Mouse (Mus musculus) brown adipose tissue, adult 24 weeks (tissue): Measurements from ENCODE around the gene Gsg1. TPM values are rescaled to one million over a fixed set of nuclear protein-coding genes. Genes with fewer than 3 reads are reported as not detected.

Experiments
- H3K27ac ChIP-seq: fragments of 200-500 bp; replicated peaks from 2 replicates; pipeline ENCODE4 v1.5.1; 2012; ENCODE audit warnings: low read depth, mild to moderate bottlenecking, low read length
- H3K4me1 ChIP-seq: fragments of 200-500 bp; 2 replicates; pipeline ENCODE4 v1.6.1; 2012; ENCODE audit warnings: low read length, mixed read lengths; ENCODE audit not compliant: control insufficient read depth, insufficient read depth, insufficient read length
- H3K4me3 ChIP-seq: fragments of 200-500 bp; 2 replicates; pipeline ENCODE4 v1.5.1; 2012; ENCODE audit warnings: low read depth, mild to moderate bottlenecking, low read length, moderate library complexity; ENCODE audit not compliant: insufficient read depth
- polyA plus RNA-seq: library from polyadenylated mRNA; stranded (reverse); fragments of >200 nt; gene quantifications from 2 replicates; pipeline ENCODE4 v1.2.4, GENCODE M21; 2012; ENCODE audit not compliant: missing spikeins, insufficient read depth, insufficient read length

Gene Gsg1
- polyA plus RNA-seq, 1 experiment, result not detected

DNA sequence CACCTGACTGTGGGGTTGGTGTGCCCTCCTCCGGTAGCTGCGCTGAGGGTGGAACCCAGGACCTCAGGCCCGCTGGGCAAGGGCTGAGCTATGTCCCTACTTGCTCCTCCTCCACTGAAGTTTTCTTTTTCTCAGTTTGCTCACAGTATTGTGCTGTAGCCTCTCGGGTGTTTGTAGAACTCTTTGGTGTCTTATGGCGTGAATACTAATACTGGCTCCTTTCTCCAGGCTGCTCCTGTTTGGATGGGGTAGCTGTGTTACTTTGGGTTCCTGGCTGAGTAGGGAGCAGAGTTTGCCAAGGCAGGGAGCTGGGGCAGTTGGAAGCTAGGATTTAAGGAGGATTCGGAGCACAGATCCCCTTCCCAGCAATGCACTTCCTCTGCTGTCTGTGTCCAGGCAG lies 50.4 kb downstream of the Gsg1 start:
- Histone ChIP-seq H3K4me3 (no peak overlapping the region), H3K27ac (no peak overlapping the region), H3K4me1 (no peaks in the 10 kb centered on the region)

DNA sequence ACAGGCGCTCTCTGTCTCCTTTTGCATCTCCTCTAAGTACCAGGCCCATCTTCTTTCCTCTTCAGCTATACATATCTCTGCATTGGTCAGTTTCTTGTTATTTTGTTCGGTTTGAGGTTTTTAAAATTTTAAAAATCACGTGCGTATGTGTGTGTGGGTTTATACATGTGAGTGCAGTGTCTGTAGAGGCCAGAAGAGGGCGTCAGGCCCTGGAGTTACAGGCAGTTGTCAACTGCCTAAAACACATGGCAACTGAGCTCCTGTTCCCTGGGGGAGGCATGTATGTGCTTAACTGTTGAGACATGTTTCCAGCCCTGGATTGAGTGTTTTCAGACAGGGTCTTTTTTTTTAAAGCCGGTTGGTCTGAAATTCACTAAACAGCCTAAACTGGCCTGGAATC lies 51.5 kb downstream of the Gsg1 start:
- Histone ChIP-seq H3K4me1 (no peaks in the 10 kb centered on the region; the same call in 1 of the 2 replicates), H3K27ac (no peak overlapping the region), H3K4me3 (no peak overlapping the region)

DNA sequence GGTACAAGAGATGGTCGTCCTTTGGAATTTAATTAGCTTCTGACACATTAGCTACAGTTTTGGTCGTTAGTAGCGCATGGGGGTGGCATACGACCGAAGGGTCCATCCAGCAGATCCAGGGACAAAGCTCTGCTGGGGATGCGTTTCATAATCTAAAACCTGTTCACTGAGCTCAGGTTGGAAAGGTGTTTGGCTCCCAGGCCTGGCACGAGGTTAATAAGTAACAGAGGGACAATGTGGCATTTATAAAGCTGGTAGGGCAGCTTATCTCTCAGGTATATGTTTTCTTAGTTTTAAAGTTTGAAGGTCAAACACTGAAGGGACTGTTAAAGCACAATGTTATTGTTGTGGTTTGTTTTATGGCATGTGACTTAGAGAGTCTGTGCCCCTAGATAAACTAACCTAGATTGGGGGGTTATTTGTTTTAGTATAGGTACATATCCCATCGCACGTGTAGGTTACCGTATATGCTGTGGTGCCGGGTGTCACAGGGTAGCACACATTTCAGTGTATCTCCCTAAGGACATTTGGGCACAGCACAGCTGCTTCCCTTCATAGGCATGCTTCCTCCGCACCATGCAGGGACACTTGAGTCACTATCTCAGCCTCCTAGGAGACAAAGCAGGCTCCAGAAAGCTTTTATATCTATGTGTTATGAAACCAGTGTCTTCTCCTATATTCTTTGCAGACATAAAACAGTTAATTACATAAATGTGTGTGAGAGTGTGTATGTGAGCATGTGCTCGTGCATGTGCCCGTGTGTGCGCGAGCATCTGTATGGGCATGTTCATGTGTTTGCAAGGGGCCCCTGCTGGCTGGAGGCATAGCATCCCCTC lies 53.8 kb downstream of the Gsg1 start:
- no peak overlapping the region for H3K4me3 ChIP-seq
- no peak overlapping the region for H3K27ac ChIP-seq
- H3K4me1 ChIP-seq, result no peaks in the 10 kb centered on the region; the same call in 1 of the 2 replicates

DNA sequence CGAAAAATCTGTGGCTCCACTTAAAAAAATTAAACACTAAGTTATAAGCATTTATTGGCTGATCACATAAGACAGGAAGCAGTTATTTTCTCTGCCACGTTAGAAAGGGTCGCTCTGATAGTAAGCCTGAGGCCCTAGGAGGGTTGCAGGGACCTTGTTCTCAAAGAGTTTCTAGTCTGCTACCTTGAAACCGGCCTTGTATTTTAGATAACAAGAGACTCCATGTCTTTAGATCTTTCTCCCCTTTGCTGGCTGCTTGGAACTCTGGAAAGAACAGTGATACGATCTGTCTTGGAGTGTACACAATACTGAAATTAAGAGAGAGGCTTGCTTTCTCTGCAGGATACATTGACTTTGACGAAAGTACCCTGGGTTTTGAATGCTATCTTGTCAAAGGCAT lies 55.4 kb downstream of the Gsg1 start:
- no peak overlapping the region for H3K27ac ChIP-seq
- peak overlapping the region; percentile 93; the same call in 1 of the 2 replicates for H3K4me3 ChIP-seq
- no peaks in the 10 kb centered on the region; the same call in 1 of the 2 replicates for H3K4me1 ChIP-seq

DNA sequence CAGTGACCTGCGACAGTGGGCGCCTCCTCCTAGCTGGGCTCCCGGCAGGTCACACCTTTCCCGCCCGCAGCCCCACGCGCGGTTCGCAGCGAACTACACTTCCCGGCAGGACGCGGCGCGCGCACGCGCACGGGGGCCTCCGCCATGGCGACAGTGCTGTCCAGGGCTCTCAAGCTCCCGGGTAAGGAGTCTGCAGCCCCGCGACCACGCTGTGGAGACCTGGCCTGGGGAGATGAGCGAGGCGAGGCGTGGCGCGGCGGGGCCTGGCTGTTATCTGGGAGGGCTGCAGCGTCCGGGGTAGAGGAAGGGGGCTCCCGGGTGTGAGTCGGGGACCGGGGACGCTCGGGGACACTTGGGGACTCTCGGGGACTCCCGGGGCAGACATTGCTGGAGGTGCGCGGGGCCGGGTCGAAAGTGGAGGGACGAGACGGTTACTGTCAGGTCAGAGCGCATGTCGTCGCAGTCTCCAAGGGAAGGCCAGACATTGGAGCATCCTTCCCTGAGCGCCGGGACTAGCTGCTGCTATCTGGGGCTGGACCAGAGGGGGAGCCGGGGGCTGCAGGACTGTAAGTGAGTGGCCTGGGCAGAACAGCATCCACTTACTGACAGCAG lies 56.1 kb downstream of the Gsg1 start, which contains the start of the genes Fam234b and Hebp1:
Gene Fam234b, plus strand, starts transcription at position 57 of the 612 bp plus-strand sequence.
Gene Hebp1, minus strand, starts transcription at position 102 of the 612 bp plus-strand sequence.
- Histone ChIP-seq H3K27ac (no peak within 1 kb of the TSS), H3K4me3 (peak within 1 kb of the TSS; percentile 93), H3K4me1 (no peaks in the 10 kb centered on the region; the same call in 1 of the 2 replicates)

DNA sequence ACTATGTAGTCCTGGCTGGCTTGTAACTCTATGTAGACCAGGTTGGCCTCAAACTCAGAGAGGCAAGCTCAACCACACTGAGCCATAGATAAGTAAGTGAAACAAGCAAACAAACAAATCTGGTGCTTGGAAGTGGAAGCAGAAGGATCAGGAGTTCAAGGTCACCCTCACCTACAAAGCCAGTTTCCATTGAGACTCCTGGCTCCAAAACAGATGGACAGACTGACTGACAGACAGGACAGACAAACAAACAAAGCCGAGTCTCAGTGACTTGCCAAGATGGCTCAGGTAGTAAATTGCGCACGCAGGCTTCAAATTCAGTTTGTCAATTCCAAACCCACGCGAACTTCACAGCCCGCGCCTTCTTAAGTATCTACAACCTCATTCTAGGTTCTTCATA lies 56.7 kb downstream of the Gsg1 start:
- no peak overlapping the region for H3K27ac ChIP-seq
- no peaks in the 10 kb centered on the region; the same call in 1 of the 2 replicates for H3K4me1 ChIP-seq
- H3K4me3 ChIP-seq, result peak overlapping the region; percentile 93

DNA sequence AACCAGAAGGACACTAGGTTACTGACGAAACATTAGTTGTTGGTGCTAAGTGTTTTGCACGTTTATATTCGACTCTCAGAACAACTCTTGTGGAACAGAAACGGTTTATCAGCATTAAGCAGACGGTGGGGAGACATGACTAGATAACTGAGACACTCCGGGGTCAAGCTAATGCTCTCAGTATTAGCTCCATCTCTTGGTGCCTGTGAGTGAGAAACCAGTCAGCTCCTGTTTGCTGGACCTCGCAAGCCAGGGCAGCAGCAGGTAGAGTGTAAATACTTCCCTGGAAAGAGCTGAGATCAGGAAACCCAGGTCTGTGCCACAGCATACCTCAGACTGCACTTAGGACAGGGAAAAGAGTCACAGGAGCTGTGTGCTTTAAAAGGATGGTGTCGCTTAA lies 57.4 kb downstream of the Gsg1 start:
- Histone ChIP-seq H3K4me1 (no peaks in the 10 kb centered on the region; the same call in 1 of the 2 replicates), H3K27ac (no peak overlapping the region), H3K4me3 (no peak overlapping the region)

DNA sequence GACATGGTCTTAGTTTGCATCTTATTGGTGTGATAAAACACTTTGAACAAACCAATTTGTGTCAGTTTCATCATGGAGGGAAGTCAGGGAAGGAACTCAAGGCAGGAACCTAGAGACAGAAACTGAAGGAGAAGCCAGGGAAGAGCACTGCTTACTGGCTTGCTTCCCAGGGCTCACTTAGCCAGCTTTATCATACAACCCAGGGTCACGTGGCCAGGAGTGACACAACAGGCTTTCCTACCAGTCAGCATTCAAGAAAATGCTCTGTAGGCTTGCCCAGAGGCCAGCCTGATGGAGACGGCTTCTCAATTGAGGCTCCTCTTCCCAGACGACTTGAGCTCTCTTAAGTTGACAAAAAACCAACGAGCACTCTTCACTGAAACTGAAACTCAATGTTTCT lies 59.2 kb downstream of the Gsg1 start:
- Histone ChIP-seq H3K27ac (no peak overlapping the region), H3K4me3 (no peak overlapping the region), H3K4me1 (no peaks in the 10 kb centered on the region; the same call in 1 of the 2 replicates)

DNA sequence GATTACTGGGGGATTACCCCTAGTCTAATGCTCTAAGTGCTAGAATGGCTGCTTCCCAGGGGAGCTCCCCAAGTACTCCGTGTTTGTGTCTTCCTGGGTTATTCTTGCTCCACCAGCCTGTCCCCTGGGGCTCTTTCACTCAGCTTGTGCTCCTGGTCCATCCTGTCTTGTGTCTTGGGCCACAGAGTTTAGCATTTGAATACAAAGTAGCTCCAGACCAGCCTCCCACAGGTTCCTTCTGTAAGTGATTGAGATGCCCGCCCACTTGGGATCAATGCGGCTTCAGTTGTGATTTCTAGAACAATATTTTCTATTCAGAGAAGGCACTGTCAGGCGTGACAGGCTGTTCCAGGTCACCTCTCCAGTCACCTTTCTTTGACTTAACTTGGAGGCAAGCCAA lies 60.4 kb downstream of the Gsg1 start:
- H3K27ac ChIP-seq, result no peak overlapping the region
- H3K4me1 ChIP-seq, result no peaks in the 10 kb centered on the region; the same call in 1 of the 2 replicates
- no peak overlapping the region for H3K4me3 ChIP-seq

DNA sequence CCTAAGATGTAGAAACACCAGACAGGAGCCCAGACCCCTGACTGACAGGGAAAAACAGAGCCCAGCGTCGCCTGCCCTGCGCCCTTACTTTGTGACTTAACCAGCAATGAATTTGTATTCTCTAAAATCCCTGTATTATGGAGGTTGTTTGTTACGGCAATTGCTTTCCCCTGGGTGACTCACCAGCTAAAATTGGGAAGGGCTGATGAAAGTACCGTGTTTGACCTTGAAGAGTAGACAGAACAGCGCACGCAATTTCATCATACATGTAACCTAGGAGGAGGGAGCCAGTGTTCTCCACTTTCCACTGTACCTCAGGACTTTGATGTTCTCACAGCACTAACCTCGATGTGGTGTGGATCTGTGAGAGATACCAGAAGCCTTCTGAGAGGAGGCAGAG lies 61.2 kb downstream of the Gsg1 start:
- Histone ChIP-seq H3K27ac (peak overlapping the region; percentile 23; the same call in 1 of the 2 replicates), H3K4me3 (no peak overlapping the region), H3K4me1 (no peaks in the 10 kb centered on the region; the same call in 1 of the 2 replicates)

DNA sequence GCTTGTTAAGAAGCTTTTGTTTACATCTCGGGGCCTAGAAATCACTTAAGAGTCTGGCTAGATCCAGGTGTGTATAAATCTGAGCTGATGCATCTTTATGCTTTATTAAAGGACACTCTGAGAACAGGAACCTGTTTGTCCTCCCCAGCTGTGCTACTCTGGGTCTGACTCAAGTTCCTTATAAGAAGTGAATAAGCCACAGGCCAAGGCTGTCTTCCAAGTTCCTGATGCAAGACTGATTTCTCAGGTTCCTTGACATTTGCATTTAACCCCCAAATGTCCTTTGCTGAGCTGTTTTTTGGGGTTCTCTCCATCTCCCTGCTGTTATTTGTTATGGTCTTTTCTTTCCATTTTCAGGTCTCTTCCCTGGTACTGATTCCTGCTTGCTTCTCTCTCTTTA lies 62.2 kb downstream of the Gsg1 start:
- H3K4me3 ChIP-seq, result no peak overlapping the region
- no peak overlapping the region for H3K27ac ChIP-seq
- no peaks in the 10 kb centered on the region for H3K4me1 ChIP-seq

DNA sequence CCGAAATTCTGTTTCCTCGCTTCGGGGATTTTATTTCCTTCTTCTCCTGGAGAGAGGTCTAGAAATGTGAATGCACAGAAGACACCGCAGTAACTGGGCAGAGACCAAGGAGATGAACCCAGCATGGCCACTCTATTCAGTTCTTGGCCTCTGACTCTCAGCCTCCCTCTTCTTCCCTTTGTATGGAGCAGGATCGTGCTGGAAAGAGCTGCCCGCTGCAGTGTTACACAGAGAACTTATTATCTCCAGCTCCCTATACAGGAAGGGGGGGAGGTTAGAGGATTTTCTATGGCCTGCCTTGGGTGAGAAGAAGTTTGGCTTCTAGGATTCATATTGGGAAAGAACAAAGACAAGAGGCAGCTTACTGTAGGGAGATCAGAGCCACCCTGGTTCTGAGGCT lies 64.0 kb downstream of the Gsg1 start:
- H3K4me1 ChIP-seq, result no peaks in the 10 kb centered on the region
- no peak overlapping the region for H3K4me3 ChIP-seq

DNA sequence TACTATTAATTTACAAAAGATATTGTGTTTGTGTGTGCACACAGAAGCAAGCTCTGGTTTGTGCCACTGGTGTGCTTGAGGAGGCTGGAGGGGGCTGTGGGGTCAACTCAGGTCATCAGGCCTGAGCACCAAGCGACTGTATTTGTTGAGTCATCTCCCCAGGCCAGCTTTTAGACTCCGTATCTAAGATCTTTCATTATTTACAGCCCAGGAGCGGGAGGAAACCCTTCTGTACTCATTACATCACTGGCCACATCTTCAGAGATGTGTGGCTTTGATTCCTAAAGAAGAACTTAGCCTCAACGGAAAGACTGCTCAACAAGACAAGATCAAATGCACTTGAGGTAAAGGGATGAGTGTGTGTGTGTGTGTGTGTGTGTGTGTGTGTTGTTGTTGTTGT lies 65.5 kb downstream of the Gsg1 start:
- Histone ChIP-seq H3K27ac (no peak overlapping the region), H3K4me1 (no peaks in the 10 kb centered on the region), H3K4me3 (no peak overlapping the region)

More for the DNA sequence above, 64.0 kb downstream of the Gsg1 start:
- H3K27ac ChIP-seq, result no peak overlapping the region
